Mouse (Mus musculus): ENCODE measurements around the gene Ccdc191.

Ccdc191 gene

GRCm38 (mm10) chr16:43932319-43932718 lies 42.7 kb downstream of the Ccdc191 start:
- DNase-seq = no peak

GRCm38 (mm10) chr16:43933041-43933440 lies 43.4 kb downstream of the Ccdc191 start:
- no peak for DNase-seq

- DNase-seq = no peak
Observed at GRCm38 (mm10) chr16:43934856-43935255, 45.3 kb downstream of the Ccdc191 start.

GRCm38 (mm10) chr16:43935367-43935766 lies 45.8 kb downstream of the Ccdc191 start:
- no peak for DNase-seq

- DNase-seq = no peak
Observed at GRCm38 (mm10) chr16:43935892-43936291, 46.3 kb downstream of the Ccdc191 start.

- DNase-seq = no peak
Observed at GRCm38 (mm10) chr16:43940846-43941245, 51.2 kb downstream of the Ccdc191 start.

- no peak for DNase-seq
Observed at GRCm38 (mm10) chr16:43945351-43945750, 55.8 kb downstream of the Ccdc191 start.

- DNase-seq = no peak
Observed at GRCm38 (mm10) chr16:43945869-43946268, 56.3 kb downstream of the Ccdc191 start.

- DNase-seq = no peak
Observed at GRCm38 (mm10) chr16:43951591-43951990, 62.0 kb downstream of the Ccdc191 start.

- DNase-seq = no peak
Observed at GRCm38 (mm10) chr16:43954913-43955312, 65.3 kb downstream of the Ccdc191 start.

GRCm38 (mm10) chr16:43958038-43958437 lies 68.4 kb downstream of the Ccdc191 start:
- no peak for DNase-seq

GRCm38 (mm10) chr16:43963291-43963690 lies 73.7 kb downstream of the Ccdc191 start:
- no peak for DNase-seq

- no peak for DNase-seq
Observed at GRCm38 (mm10) chr16:43963780-43964179, 74.2 kb downstream of the Ccdc191 start.

- DNase-seq = no peak
Observed at GRCm38 (mm10) chr16:43965781-43966389, 76.3 kb downstream of the Ccdc191 start.

GRCm38 (mm10) chr16:43970426-43970825 lies 80.8 kb downstream of the Ccdc191 start:
- DNase-seq = no peak

- DNase-seq = no peak
Observed at GRCm38 (mm10) chr16:43971189-43971588, 81.6 kb downstream of the Ccdc191 start.

GRCm38 (mm10) chr16:43971741-43972140 lies 82.1 kb downstream of the Ccdc191 start:
- no peak for DNase-seq

GRCm38 (mm10) chr16:43972391-43972790 lies 82.8 kb downstream of the Ccdc191 start:
- DNase-seq = no peak

GRCm38 (mm10) chr16:43973147-43973546 lies 83.5 kb downstream of the Ccdc191 start:
- DNase-seq = no peak

GRCm38 (mm10) chr16:43973606-43974220 lies 84.1 kb downstream of the Ccdc191 start:
- DNase-seq = no peak

GRCm38 (mm10) chr16:43979010-43979327 lies 89.4 kb downstream of the Ccdc191 start:
- DNase-seq = no peak

- DNase-seq = peak; percentile 68
Observed at GRCm38 (mm10) chr16:43979328-43980109, 89.9 kb downstream of the Ccdc191 start, which contains the start of gene Zdhhc23. TSS of gene Zdhhc23 (minus strand) at chr16:43979791.

- DNase-seq = no peak
Observed at GRCm38 (mm10) chr16:43980110-43980609, 90.6 kb downstream of the Ccdc191 start.

GRCm38 (mm10) chr16:43986299-43986698 lies 96.7 kb downstream of the Ccdc191 start:
- DNase-seq = no peak
